Mouse (Mus musculus) CD4-positive, CD25-positive, alpha-beta regulatory T cell, adult 2 months (primary cell): ENCODE measurements around the gene Nhs.

Experiments
- DNase-seq: peaks from one replicate; pipeline ENCODE4 v3.0.0-alpha.2; 2012; ENCODE audit warnings: low read depth, low spot score

Nhs gene

GRCm38 (mm10) chrX:162159637-162160611 is at the start of gene Nhs:
Gene Nhs (minus strand): TSS chrX:162159730.
- no peak for DNase-seq

GRCm38 (mm10) chrX:162206350-162206884 is 46.9 kb upstream of the Nhs start:
- DNase-seq, result no peak

GRCm38 (mm10) chrX:162158743-162159636 is 540 bp downstream of the Nhs start:
- no peak for DNase-seq

GRCm38 (mm10) chrX:162158142-162158541 is 1.4 kb downstream of the Nhs start:
- no peak for DNase-seq

- no peak for DNase-seq
Measured at GRCm38 (mm10) chrX:162137807-162138206, 21.7 kb downstream of the Nhs start.

GRCm38 (mm10) chrX:162113257-162113656 is 46.3 kb downstream of the Nhs start:
- no peak for DNase-seq

GRCm38 (mm10) chrX:162102802-162103434 is 56.6 kb downstream of the Nhs start:
- no peak for DNase-seq

GRCm38 (mm10) chrX:162098364-162098763 is 61.2 kb downstream of the Nhs start:
- DNase-seq, result no peak

- no peak for DNase-seq
Measured at GRCm38 (mm10) chrX:162087291-162087690, 72.2 kb downstream of the Nhs start.

GRCm38 (mm10) chrX:162085897-162086200 is 73.7 kb downstream of the Nhs start:
- no peak for DNase-seq

GRCm38 (mm10) chrX:162085062-162085896 is 74.3 kb downstream of the Nhs start:
- DNase-seq, result no peak

GRCm38 (mm10) chrX:162063164-162063563 is 96.4 kb downstream of the Nhs start:
- no peak for DNase-seq

GRCm38 (mm10) chrX:162055635-162056034 is 103.9 kb downstream of the Nhs start:
- DNase-seq, result no peak

GRCm38 (mm10) chrX:162053566-162053965 is 106.0 kb downstream of the Nhs start:
- DNase-seq, result no peak

- no peak for DNase-seq
Measured at GRCm38 (mm10) chrX:162052534-162052933, 107.0 kb downstream of the Nhs start.

GRCm38 (mm10) chrX:162049616-162050015 is 109.9 kb downstream of the Nhs start:
- DNase-seq, result no peak

- no peak for DNase-seq
Measured at GRCm38 (mm10) chrX:162045527-162045926, 114.0 kb downstream of the Nhs start.

- DNase-seq, result no peak
Measured at GRCm38 (mm10) chrX:162044109-162044508, 115.4 kb downstream of the Nhs start.

- peak; percentile 32 for DNase-seq
Measured at GRCm38 (mm10) chrX:162025210-162025953, 134.1 kb downstream of the Nhs start.

- DNase-seq, result no peak
Measured at GRCm38 (mm10) chrX:162021724-162022123, 137.8 kb downstream of the Nhs start.
